Mouse (Mus musculus) layer of hippocampus, adult 2 months (tissue): Measurements from ENCODE around the gene Zfp462. TPM values are rescaled to one million over a fixed set of nuclear protein-coding genes. Genes with fewer than 3 reads are reported as not detected.
"Not testable (repeated sequence)": the region's sequence is repeated elsewhere in the genome, so short reads cannot be mapped to it uniquely, and the experiment has no call there.

Source experiments
- DNase-seq, 2 experiments: peaks; one replicate each; pipeline ENCODE4 v3.0.0; 2022; ENCODE audit warnings: low spot score in 2 of 2
- H3K27ac ChIP-seq: fragments of 200-600 bp; 2 replicates; pipeline ENCODE4 v1.8.1; 2022
- H3K4me3 ChIP-seq: fragments of 200-600 bp; 2 replicates; pipeline ENCODE4 v1.8.1; 2022; ENCODE audit warnings: mild to moderate bottlenecking
- CTCF ChIP-seq: fragments of 200-600 bp; conservative IDR thresholded peaks from 2 replicates; pipeline ENCODE4 v1.8.1; 2022; ENCODE audit warnings: antibody characterized with exemption, mild to moderate bottlenecking, moderate library complexity
- total RNA-seq, 2 experiments: library from RNA; stranded (reverse); gene quantifications; 2 replicates each; pipeline ENCODE4 v1.2.3; 2021

Zfp462 gene
- total RNA-seq, 2 experiments from 2014 or later = 66.7 to 68.8 TPM

GRCm38 (mm10) chr4:54986671-54987070 lies 41.8 kb downstream of the Zfp462 start:
- Histone ChIP-seq H3K4me3 (no peak overlapping the region), H3K27ac (no peak overlapping the region)
- no peak for DNase-seq
- TF ChIP-seq CTCF = no peak

DNA sequence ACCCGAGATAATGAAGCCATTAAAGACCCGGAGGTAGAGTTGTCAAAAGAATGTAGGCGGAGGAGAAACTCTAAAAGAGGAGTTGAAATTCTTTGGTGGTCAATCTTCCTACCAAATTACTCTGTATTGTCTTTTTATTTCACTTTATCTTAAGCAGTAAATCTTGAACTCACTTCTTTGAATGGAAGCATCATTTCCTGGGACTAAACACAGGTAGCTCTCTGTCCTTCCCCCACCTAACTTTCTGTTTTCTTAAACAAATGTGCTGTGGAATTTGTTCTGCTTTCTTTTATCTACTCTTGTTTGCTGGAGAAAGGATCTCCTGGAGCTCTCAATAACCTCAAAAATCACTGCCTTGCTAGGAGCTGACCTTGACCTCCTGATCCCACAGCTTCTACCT lies 42.4 kb downstream of the Zfp462 start:
- Histone ChIP-seq H3K4me3 (no peak overlapping the region), H3K27ac (no peak overlapping the region)
- DNase-seq = no peak
- no peak for TF ChIP-seq CTCF

DNA sequence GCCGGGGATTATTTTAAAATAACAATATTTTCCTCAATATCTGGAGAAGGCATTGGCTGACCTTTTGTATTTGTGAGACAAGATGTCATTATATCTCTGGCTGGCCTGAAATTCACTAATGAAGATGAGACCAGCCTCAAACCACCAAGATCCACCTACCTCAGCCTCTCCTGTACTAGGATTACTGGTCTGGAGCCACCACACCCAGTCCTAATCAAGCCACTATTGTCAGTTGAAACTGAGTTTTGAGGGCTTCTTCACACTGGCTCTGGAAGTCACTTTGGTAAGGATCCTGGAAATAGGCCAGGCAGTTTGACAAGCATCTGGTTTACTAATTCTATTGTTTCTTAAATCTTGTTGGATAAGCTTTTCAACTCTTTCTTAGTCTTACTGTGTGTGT lies 43.1 kb downstream of the Zfp462 start:
- TF ChIP-seq CTCF = no peak
- Histone ChIP-seq H3K27ac (no peak overlapping the region), H3K4me3 (no peak overlapping the region)
- DNase-seq = no peak

GRCm38 (mm10) chr4:54991973-54992372 lies 47.1 kb downstream of the Zfp462 start:
- no peak for DNase-seq

GRCm38 (mm10) chr4:54993001-54993400 lies 48.2 kb downstream of the Zfp462 start:
- not testable (repeated sequence) for H3K4me3 ChIP-seq, DNase-seq, H3K27ac ChIP-seq

More at GRCm38 (mm10) chr4:54991973-54992372, 47.1 kb downstream of the Zfp462 start:
- no peak overlapping the region for H3K4me3 ChIP-seq
- no peak for TF ChIP-seq CTCF
- H3K27ac ChIP-seq = no peak overlapping the region

DNA sequence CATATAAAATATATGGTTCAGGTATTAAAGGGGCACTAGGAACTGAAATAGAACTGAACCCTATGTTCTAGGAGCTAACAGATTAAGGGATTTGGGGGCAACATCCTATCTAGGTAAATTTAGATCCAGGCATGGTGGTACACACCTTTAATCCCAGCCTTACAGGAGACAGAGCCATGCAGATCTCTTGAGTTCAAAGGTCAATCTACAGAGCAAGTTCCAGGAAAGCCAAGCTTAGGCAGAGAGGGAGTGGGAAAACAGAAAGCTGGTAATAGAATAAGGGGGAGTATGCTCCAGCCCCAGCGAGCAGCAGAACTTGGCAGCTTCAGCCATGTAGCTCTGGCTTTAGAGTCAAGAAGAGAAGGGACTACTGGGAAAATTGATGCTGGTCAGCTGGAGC lies 50.4 kb downstream of the Zfp462 start:
- no peak overlapping the region for H3K4me3 ChIP-seq
- H3K27ac ChIP-seq = no peak overlapping the region
- TF ChIP-seq CTCF = no peak
- no peak for DNase-seq

DNA sequence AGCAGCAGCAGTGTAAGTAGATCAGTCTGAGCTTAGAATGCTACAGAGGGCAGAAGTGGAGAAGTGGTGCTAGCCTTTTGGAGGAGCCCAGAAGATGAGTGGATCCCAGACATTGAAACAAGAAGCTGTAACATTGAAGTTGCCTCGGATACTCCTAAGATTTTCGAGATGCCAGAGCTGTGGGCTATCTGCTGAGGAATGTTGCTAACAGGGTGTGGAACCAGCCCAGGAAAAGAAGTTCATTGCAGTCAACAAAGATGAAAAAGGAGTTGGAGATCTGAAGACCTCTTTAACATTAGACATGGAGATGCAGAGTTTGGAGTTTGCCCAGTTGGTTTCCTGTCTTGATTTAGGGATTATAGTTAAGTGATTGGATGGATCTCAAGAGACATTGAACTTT lies 51.2 kb downstream of the Zfp462 start:
- Histone ChIP-seq H3K27ac (no peak overlapping the region), H3K4me3 (no peak overlapping the region)
- no peak for TF ChIP-seq CTCF
- DNase-seq = no peak

GRCm38 (mm10) chr4:54998146-54998841 lies 53.4 kb downstream of the Zfp462 start:
- H3K4me3 ChIP-seq = no peak overlapping the region
- no peak for DNase-seq
- H3K27ac ChIP-seq = no peak overlapping the region
- no peak for TF ChIP-seq CTCF

GRCm38 (mm10) chr4:54999556-54999955 lies 54.7 kb downstream of the Zfp462 start:
- no peak for TF ChIP-seq CTCF

GRCm38 (mm10) chr4:55001386-55001785 lies 56.5 kb downstream of the Zfp462 start:
- TF ChIP-seq CTCF = no peak
- no peak for DNase-seq
- H3K4me3 ChIP-seq = no peak overlapping the region
- no peak overlapping the region for H3K27ac ChIP-seq

More at GRCm38 (mm10) chr4:54999556-54999955, 54.7 kb downstream of the Zfp462 start:
- no peak for DNase-seq
- Histone ChIP-seq H3K4me3 (no peak overlapping the region), H3K27ac (no peak overlapping the region)

- no peak overlapping the region for H3K4me3 ChIP-seq
- no peak for DNase-seq
- no peak overlapping the region for H3K27ac ChIP-seq
- no peak for TF ChIP-seq CTCF
These were observed 58.3 kb downstream of the Zfp462 start for GRCm38 (mm10) chr4:55003128-55003527.

DNA sequence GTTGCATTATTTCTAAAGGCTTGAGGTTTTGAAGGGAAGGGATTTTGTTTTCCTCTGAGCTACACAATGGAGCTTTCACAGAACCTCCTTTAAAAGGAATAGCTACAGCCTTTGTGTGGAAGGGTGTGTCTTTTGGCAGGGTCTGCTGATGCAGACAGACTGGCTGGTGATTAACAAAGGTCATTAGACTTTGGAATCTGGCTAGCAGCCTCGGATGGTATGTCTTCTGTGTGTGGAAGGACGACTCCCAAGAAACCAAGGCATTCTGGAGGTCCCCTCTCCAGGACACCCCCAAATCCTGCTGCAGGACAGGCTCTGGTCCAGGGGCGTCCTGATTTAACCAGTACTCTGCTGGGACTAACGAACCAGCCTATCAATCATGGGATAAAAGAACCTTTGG lies 60.2 kb downstream of the Zfp462 start:
- no peak for DNase-seq
- TF ChIP-seq CTCF = no peak
- H3K27ac ChIP-seq = peak overlapping the region; percentile 89
- H3K4me3 ChIP-seq = peak overlapping the region; percentile 40

GRCm38 (mm10) chr4:55005521-55005969 lies 60.7 kb downstream of the Zfp462 start:
- peak overlapping the region; percentile 40 for H3K4me3 ChIP-seq
- no peak for TF ChIP-seq CTCF
- peak in 1 of 2 experiments; percentile 30 for DNase-seq
- H3K27ac ChIP-seq = peak overlapping the region; percentile 89

DNA sequence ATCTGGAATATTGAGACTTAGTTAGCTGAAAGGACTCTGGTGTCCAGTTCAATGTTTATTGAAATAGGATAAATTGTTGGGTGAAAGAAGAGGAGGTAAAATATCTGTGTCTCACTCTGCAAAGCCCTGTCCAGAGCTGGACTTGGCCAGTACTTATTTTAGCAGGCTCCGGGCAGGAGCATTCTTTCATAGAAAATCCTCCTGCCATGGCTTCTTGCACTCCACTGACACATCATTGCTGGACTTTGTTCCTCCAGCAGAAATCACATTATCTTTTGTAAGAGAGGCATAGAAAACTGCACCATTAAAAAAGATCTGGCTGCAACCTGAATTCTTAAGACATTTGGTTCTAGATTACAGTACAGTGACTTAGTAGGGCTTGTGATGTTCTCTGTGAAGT lies 61.2 kb downstream of the Zfp462 start:
- no peak for DNase-seq
- peak overlapping the region; percentile 40; the same call in 1 of the 2 replicates for H3K4me3 ChIP-seq
- no peak for TF ChIP-seq CTCF
- peak overlapping the region; percentile 89 for H3K27ac ChIP-seq
